In the genomic region with DNA sequence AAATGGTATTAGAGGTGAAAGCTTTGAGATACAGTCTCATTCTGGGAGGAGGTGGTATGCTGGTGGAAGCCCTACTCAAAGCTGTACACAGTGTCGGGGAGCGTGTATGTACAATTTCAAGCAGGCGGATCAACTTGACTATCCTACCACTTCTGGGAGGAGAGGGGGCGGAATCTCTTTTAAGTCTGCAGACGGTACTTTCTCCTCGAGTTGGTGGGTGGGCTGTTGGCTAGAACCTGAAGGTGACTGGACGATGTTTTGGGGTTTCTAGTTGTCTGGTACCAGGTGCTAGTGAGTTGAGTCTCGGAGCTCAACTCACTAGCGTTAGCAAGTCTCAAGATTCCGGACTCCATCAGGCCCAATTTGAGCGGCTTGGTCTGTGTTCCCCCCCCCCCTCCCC, we compare ENCODE assay signal across 13 mouse cellular contexts. TPM values are rescaled to one million over a fixed set of nuclear protein-coding genes. Genes with fewer than 3 reads are reported as not detected.
DNase-seq lines count a peak whose midpoint lies in the region; ATAC-seq and TF ChIP-seq lines count a peak whose summit lies in the region.
"Had no signal": no experiment of that assay in that cellular context is flagged by ENCODE, and none has a peak within 500 bp of the region (broad histone marks: within the 10 kb centered on the region; RNA-seq: fewer than 3 reads in every experiment).

No protein-coding gene starts in this region.

- H3K27ac ChIP-seq in heart, postnatal 0 days (ENCODE audit: low read depth), result no peak overlapping the region
- no peak overlapping the region for H3K27ac ChIP-seq in thymus, adult 2 months (ENCODE audit: control insufficient read depth, insufficient read depth, low read length)
- H3K27ac ChIP-seq: neural tube, embryonic 13.5 days had no signal

- H3K36me3 ChIP-seq in heart, postnatal 0 days (replicated peaks; ENCODE audit: control insufficient read depth, insufficient read depth, low read length), result no peaks in the 10 kb centered on the region
- no peaks in the 10 kb centered on the region for H3K36me3 ChIP-seq in thymus, adult 2 months (ENCODE audit: control insufficient read depth, insufficient read depth, low read length)
- H3K36me3 ChIP-seq: neural tube, embryonic 13.5 days had no signal

- no peak overlapping the region for H3K9ac ChIP-seq in heart, postnatal 0 days (replicated peaks; ENCODE audit: low read depth, low read length)
- H3K9ac ChIP-seq: neural tube, embryonic 13.5 days had no signal

- H3K9me3 ChIP-seq in heart, postnatal 0 days (replicated peaks; ENCODE audit: control insufficient read depth, low read length), result no peaks in the 10 kb centered on the region
- H3K9me3 ChIP-seq: neural tube, embryonic 13.5 days had no signal

- intact Hi-C loops in heart, postnatal 36 days (cut with DNase I), result loop anchor here (10.0 kb wide), 1 partner anchor 650 kb away; no protein-coding TSS in a partner anchor

- 4% methylated on average over 11 of the region's 11 CpGs for WGBS in heart, postnatal 0 days
- WGBS in thymus, adult 2 months, result 13% methylated on average over 11 of the region's 11 CpGs

- peak overlapping the region; percentile 52 for H3K4me2 ChIP-seq in heart, postnatal 0 days (ENCODE audit: low read depth, low read length)

- peak overlapping the region; percentile 35; the same call in 1 of the 2 replicates for H3K4me3 ChIP-seq in heart, postnatal 0 days (ENCODE audit: low read depth, low read length)
- H3K4me3 ChIP-seq in thymus, adult 2 months (ENCODE audit: control insufficient read depth, insufficient read depth, low read length), result no peak overlapping the region

- TF ChIP-seq CTCF in heart, postnatal 0 days (IDR thresholded peaks at IDR 0.05; ENCODE audit: low read depth), result no peak
- no peak for TF ChIP-seq CTCF in thymus, adult 2 months (IDR thresholded peaks at IDR 0.05; ENCODE audit: borderline replicate concordance, control insufficient read depth, extremely low read depth, insufficient read depth, low read length, poor library complexity)

- DNase-seq in heart, postnatal 0 days (ENCODE audit: low spot score), result no peak
- no peak for DNase-seq in heart, postnatal 36 days
- peak; percentile 11 for DNase-seq in thymus, postnatal 25 days
- no peak for DNase-seq in thymus, adult 2 months
- peak; percentile 32 for DNase-seq in induced T-regulatory cell, adult 2 months (ENCODE audit: low read depth)
- no peak for DNase-seq in gastrocnemius, postnatal 4 days (ENCODE audit: low spot score in 2 of 2)
- DNase-seq in spleen, postnatal 4 days (ENCODE audit: low spot score in 2 of 2), result no peak
- DNase-seq: gastrocnemius, postnatal 36 days; kidney, postnatal 10 days; lung, postnatal 36 days; right cerebral cortex, postnatal 4 days had no signal

- H3K27me3 ChIP-seq in heart, postnatal 0 days (ENCODE audit: control insufficient read depth, insufficient read depth, low read length), result peaks cover 84% of the 10 kb centered on the region
- H3K27me3 ChIP-seq in thymus, adult 2 months (ENCODE audit: control insufficient read depth, insufficient read depth, low read length), result peaks cover 42% of the 10 kb centered on the region

- TF ChIP-seq POLR2A in thymus, adult 2 months (IDR thresholded peaks at IDR 0.05; ENCODE audit: control insufficient read depth, extremely low read depth, insufficient read depth, low read length, poor library complexity), result no peak

- no peak for ATAC-seq in heart, postnatal 0 days (ENCODE audit: insufficient read depth, low read depth)

- peaks cover 25% of the 10 kb centered on the region for H3K4me1 ChIP-seq in heart, postnatal 0 days (ENCODE audit: control insufficient read depth, insufficient read depth)
- peaks cover 27% of the 10 kb centered on the region for H3K4me1 ChIP-seq in thymus, adult 2 months (replicated peaks; ENCODE audit: control insufficient read depth, insufficient read depth, low read length)

- TF ChIP-seq EP300 in heart, postnatal 0 days (IDR thresholded peaks at IDR 0.05; ENCODE audit: low read depth), result no peak

RNA-seq across cellular contexts. Expression of gene Ostm1, which starts 51.4 kb away (rescaled TPM):
- total RNA-seq in heart, postnatal 0 days (2014; rRNA removed; ENCODE audit: low replicate concordance), result 13.8 and 26.7 TPM in 2 replicates
- polyA plus RNA-seq in heart, postnatal 0 days (2015; fragmentation: Nextera tagmentation; extraction: Ambion mirVana), result 17.7 and 20.2 TPM in 2 replicates
- total RNA-seq in heart, postnatal 36 days (2021), result 10 to 100 TPM; 16.4 to 18.2 TPM
- polyA plus RNA-seq in thymus, adult 2 months (2012; rRNA removed), result 63.0 and 69.4 TPM in 2 replicates
- total RNA-seq in gastrocnemius, postnatal 4 days (2021), result 1 to 10 TPM; 6.7 to 7.4 TPM

RNA-seq across cellular contexts. Expression of gene Nr2e1, which starts 51.6 kb away (rescaled TPM):
- not detected in 2 replicates for total RNA-seq in heart, postnatal 0 days (2014; rRNA removed; ENCODE audit: low replicate concordance)
- not detected in 2 replicates for polyA plus RNA-seq in heart, postnatal 0 days (2015; fragmentation: Nextera tagmentation; extraction: Ambion mirVana)
- total RNA-seq in heart, postnatal 36 days (2021), result not detected
- polyA plus RNA-seq in thymus, adult 2 months (2012; rRNA removed), result not detected in 2 replicates
- not detected for total RNA-seq in gastrocnemius, postnatal 4 days (2021)
- total RNA-seq: ES-E14; gastrocnemius, postnatal 36 days had no signal
- polyA plus RNA-seq: neural tube, embryonic 13.5 days had no signal

Comparison
In these comparisons a context has a peak if more than half of its experiments do, and no peak if none do; other contexts are left out.
1. DNase-seq: peak in thymus, postnatal 25 days (single experiment) and induced T-regulatory cell, adult 2 months (single experiment); none in heart, postnatal 0 days (single experiment), heart, postnatal 36 days (0 of 2), thymus, adult 2 months (single experiment), gastrocnemius, postnatal 4 days (0 of 2) and spleen, postnatal 4 days (0 of 2).